Mouse (Mus musculus) effector memory CD4-positive, alpha-beta T cell, adult 5 months (primary cell): ENCODE data around the gene Ccnf. TPM values are rescaled to one million over a fixed set of nuclear protein-coding genes. Genes with fewer than 3 reads are reported as not detected.

ENCODE experiments used
- polyA plus RNA-seq: library from polyadenylated mRNA; unstranded; fragments of 100-300 nt; shearing (Covaris generic); gene quantifications from one replicate; pipeline ENCODE4 v1.2.1, GENCODE M21; 2017

The Ccnf gene
- 1.8 TPM for polyA plus RNA-seq

DNA sequence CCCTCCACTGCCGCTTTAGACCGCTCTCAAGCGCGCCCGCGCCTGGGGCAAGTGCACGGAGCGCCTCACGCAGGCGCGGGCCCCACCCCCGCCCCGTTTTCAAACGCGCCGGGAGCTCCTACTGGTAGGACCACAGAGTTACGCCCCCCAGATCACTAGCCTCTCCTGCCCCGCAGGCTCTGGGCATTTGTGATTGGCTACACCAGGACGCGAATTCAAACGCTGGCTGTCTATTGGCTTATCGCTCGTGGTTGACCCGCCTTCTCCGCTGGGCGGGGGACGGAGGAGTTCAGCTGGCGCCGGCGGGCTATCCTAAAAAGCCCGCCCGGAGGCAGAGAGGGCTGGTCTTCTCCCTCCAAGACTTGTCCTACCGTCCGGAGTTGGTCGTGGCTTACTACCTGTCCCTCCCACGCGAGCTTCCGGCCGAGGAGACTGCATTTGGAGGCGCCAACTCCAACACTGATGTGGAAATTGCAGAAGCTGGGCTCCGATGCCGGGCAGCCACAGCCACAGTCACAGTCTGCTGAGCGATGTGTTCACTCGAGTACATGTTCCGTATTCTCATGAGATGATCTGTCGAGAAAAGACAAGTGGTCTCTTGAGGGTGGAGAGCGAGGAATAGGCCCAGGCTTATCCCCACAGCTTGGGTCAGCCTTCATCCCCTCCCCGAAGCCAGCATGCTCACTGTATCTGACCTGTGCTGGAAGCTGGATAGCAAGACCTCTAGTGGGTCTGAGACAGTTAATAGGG is at the start of gene Ccnf:
TSS of gene Ccnf (minus strand) at position 165 of the 750 bp plus-strand sequence.

GRCm38 (mm10) chr17:24220435-24221411 is 30.6 kb downstream of the Ccnf start, which contains the start of gene Tedc2:
TSS of gene Tedc2 (minus strand) at chr17:24220851.

GRCm38 (mm10) chr17:24209043-24209915 is 42.0 kb downstream of the Ccnf start, which contains the start of gene Ntn3:
TSS of gene Ntn3 (minus strand) at chr17:24209531.

DNA sequence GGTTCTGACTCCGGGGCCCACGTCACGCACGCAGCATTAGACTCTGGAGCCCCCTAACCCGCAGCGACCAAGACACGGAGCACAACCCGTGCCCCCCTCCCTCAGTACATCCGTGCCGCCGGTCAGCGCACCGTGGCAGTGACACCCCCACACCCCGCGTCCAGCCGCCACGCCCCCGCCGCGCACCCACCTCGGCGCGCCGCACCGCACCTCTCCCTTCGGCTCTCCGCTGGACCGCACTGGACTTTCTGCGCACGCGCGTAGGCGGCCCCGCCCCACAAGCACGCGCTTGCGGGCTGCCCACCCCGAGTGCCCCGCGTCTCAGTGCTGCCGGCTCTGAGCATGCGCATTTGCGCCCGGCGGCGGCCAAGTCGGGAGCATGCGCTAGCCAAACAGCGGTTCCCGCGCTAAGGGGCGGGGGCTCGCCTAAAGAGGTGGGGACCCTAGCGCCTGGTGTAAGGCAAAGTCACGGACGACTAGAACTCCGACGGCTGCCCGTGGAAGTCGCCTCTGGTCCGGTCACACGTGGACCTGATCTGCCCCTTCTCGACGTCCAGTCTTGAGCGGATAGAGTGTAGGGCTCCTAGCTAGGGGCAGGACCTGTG is 45.9 kb downstream of the Ccnf start, which contains the start of gene Tbc1d24:
TSS of gene Tbc1d24 (minus strand) at position 279 of the 605 bp plus-strand sequence.

Other genes with a start within 250 kb of the Ccnf start
- gene Prss27, start 213.3 kb downstream of the Ccnf start, polyA plus RNA-seq = not detected
- 22.5 TPM for gene Kctd5, start 178.0 kb downstream of the Ccnf start, polyA plus RNA-seq
- gene Pdpk1, start 100.6 kb downstream of the Ccnf start, polyA plus RNA-seq = 63.9 TPM
- 18.6 TPM for gene Amdhd2, start 87.7 kb downstream of the Ccnf start, polyA plus RNA-seq
- gene Atp6v0c, start 81.8 kb downstream of the Ccnf start, polyA plus RNA-seq = 449 TPM
- gene Tbc1d24, start 45.9 kb downstream of the Ccnf start, polyA plus RNA-seq = 1.1 TPM
- not detected for gene Ntn3, start 42.0 kb downstream of the Ccnf start, polyA plus RNA-seq
- gene Tedc2, start 30.6 kb downstream of the Ccnf start, polyA plus RNA-seq = 0.85 TPM
- 0.19 TPM for gene Abca17, start 99.6 kb upstream of the Ccnf start, polyA plus RNA-seq
- gene Abca3, start 100.5 kb upstream of the Ccnf start, polyA plus RNA-seq = 24.7 TPM
- 199 TPM for gene Rnps1, start 163.1 kb upstream of the Ccnf start, polyA plus RNA-seq
- gene Eci1, start 175.2 kb upstream of the Ccnf start, polyA plus RNA-seq = 50.8 TPM
- gene Dnase1l2, start 191.6 kb upstream of the Ccnf start, polyA plus RNA-seq = 2.9 TPM
- 99.5 TPM for gene E4f1, start 218.8 kb upstream of the Ccnf start, polyA plus RNA-seq
- 15.6 TPM for gene Pgp, start 218.9 kb upstream of the Ccnf start, polyA plus RNA-seq
- gene Bricd5, start 222.4 kb upstream of the Ccnf start, polyA plus RNA-seq = not detected
- gene Mlst8, start 227.6 kb upstream of the Ccnf start, polyA plus RNA-seq = 13.8 TPM
- gene Caskin1, start 237.1 kb upstream of the Ccnf start, polyA plus RNA-seq = 0.22 TPM